Mouse (Mus musculus) intestine, embryonic 15.5 days (tissue): ENCODE results near the gene Smg6. TPM values are rescaled to one million over a fixed set of nuclear protein-coding genes. Genes with fewer than 3 reads are reported as not detected.
"Not testable (repeated sequence)": the region's sequence is repeated elsewhere in the genome, so short reads cannot be mapped to it uniquely, and the experiment has no call there.

ENCODE experiments used
- ATAC-seq: fragments of 200-750 bp; cut with Nextera tagmentation; 2 replicates; pipeline ENCODE4 v1.8.0; 2017; ENCODE audit warnings: moderate TSS enrichment, moderate library complexity
- H3K27ac ChIP-seq: fragments of 300-500 bp; sonication (generic); 2 replicates; pipeline ENCODE4 v1.5.1; 2015; ENCODE audit warnings: mild to moderate bottlenecking, inconsistent platforms
- H3K27me3 ChIP-seq: fragments of 300-500 bp; sonication (generic); replicated peaks from 2 replicates; pipeline ENCODE4 v1.6.1; 2015; ENCODE audit warnings: inconsistent platforms
- H3K36me3 ChIP-seq: fragments of 300-500 bp; sonication (generic); 2 replicates; pipeline ENCODE4 v1.6.1; 2015; ENCODE audit warnings: inconsistent platforms
- H3K4me1 ChIP-seq: fragments of 300-500 bp; sonication (generic); replicated peaks from 2 replicates; pipeline ENCODE4 v1.6.1; 2015; ENCODE audit warnings: inconsistent platforms
- H3K4me2 ChIP-seq: fragments of 300-500 bp; sonication (generic); replicated peaks from 2 replicates; pipeline ENCODE4 v1.6.1; 2015; ENCODE audit warnings: mild to moderate bottlenecking, inconsistent platforms
- H3K4me3 ChIP-seq: fragments of 300-500 bp; sonication (generic); replicated peaks from 2 replicates; pipeline ENCODE4 v1.5.1; 2015; ENCODE audit warnings: inconsistent platforms
- H3K9ac ChIP-seq: fragments of 300-500 bp; sonication (generic); 2 replicates; pipeline ENCODE4 v1.6.1; 2015; ENCODE audit warnings: inconsistent platforms
- H3K9me3 ChIP-seq: fragments of 300-500 bp; sonication (generic); 2 replicates; pipeline ENCODE4 v1.6.1; 2016; ENCODE audit warnings: inconsistent platforms
- WGBS: fragments of 180-500 bp; shearing (Covaris S2); methylation state at CpG from one replicate; pipeline ENCODE4 v1.1.7; 2015; 5-methylcytosine and 5-hydroxymethylcytosine counted together
- polyA plus RNA-seq: library from polyadenylated mRNA; unstranded; fragments of >200 nt; fragmentation: Nextera tagmentation; extraction: Ambion mirVana; gene quantifications from 2 replicates; pipeline ENCODE4 v1.2.1, GENCODE M21; 2015

Smg6 gene
- polyA plus RNA-seq, 1 experiment from 2014 or later = 12.4 TPM

GRCm38 (mm10) chr11:75009537-75009936 lies 83.9 kb downstream of the Smg6 start:
- not testable (repeated sequence) for H3K27me3 ChIP-seq, H3K9me3 ChIP-seq, H3K4me2 ChIP-seq, H3K27ac ChIP-seq, H3K36me3 ChIP-seq, H3K4me3 ChIP-seq, ATAC-seq, H3K9ac ChIP-seq
- 86% methylated on average over 2 of the region's 2 CpGs for WGBS
- H3K4me1 ChIP-seq = peaks cover 16% of the 10 kb centered on the region

- H3K4me2 ChIP-seq = no peak overlapping the region
- 32% methylated on average over 12 of the region's 12 CpGs for WGBS
Observed at GRCm38 (mm10) chr11:75012997-75013694, 87.5 kb downstream of the Smg6 start.

GRCm38 (mm10) chr11:75013764-75014695 lies 88.4 kb downstream of the Smg6 start:
- Histone ChIP-seq H3K4me2 (no peak overlapping the region), H3K27me3 (no peaks in the 10 kb centered on the region), H3K27ac (peak overlapping the region; percentile 87), H3K4me1 (peaks cover 21% of the 10 kb centered on the region), H3K9me3 (no peaks in the 10 kb centered on the region), H3K4me3 (no peak overlapping the region), H3K9ac (no peak overlapping the region), H3K36me3 (no peaks in the 10 kb centered on the region)
- 62% methylated on average over 12 of the region's 12 CpGs for WGBS
- ATAC-seq = peak; percentile 52

More at GRCm38 (mm10) chr11:75012997-75013694, 87.5 kb downstream of the Smg6 start:
- peak overlapping the region; percentile 87 for H3K27ac ChIP-seq
- peaks cover 21% of the 10 kb centered on the region for H3K4me1 ChIP-seq
- no peaks in the 10 kb centered on the region for H3K9me3 ChIP-seq
- no peaks in the 10 kb centered on the region for H3K27me3 ChIP-seq
- no peak overlapping the region for H3K4me3 ChIP-seq
- no peak overlapping the region for H3K9ac ChIP-seq
- H3K36me3 ChIP-seq = no peaks in the 10 kb centered on the region
- ATAC-seq = peak; percentile 90

GRCm38 (mm10) chr11:75014816-75015215 lies 89.2 kb downstream of the Smg6 start:
- no peak overlapping the region for H3K9ac ChIP-seq
- H3K27ac ChIP-seq = peak overlapping the region; percentile 87
- WGBS = 64% methylated on average over 4 of the region's 4 CpGs

GRCm38 (mm10) chr11:75015453-75015871 lies 89.8 kb downstream of the Smg6 start:
- Histone ChIP-seq H3K4me1 (peaks cover 21% of the 10 kb centered on the region), H3K4me3 (no peak overlapping the region), H3K36me3 (no peaks in the 10 kb centered on the region), H3K27ac (peak overlapping the region; percentile 87), H3K4me2 (no peak overlapping the region), H3K9ac (no peak overlapping the region), H3K9me3 (no peaks in the 10 kb centered on the region), H3K27me3 (no peaks in the 10 kb centered on the region)
- ATAC-seq = no peak
- 59% methylated on average over 7 of the region's 7 CpGs for WGBS

More at GRCm38 (mm10) chr11:75014816-75015215, 89.2 kb downstream of the Smg6 start:
- no peak overlapping the region for H3K4me3 ChIP-seq
- no peaks in the 10 kb centered on the region for H3K9me3 ChIP-seq
- H3K4me2 ChIP-seq = no peak overlapping the region
- H3K4me1 ChIP-seq = peaks cover 21% of the 10 kb centered on the region
- no peaks in the 10 kb centered on the region for H3K36me3 ChIP-seq
- no peak for ATAC-seq
- no peaks in the 10 kb centered on the region for H3K27me3 ChIP-seq

GRCm38 (mm10) chr11:75016309-75016860 lies 90.8 kb downstream of the Smg6 start:
- WGBS = 67% methylated on average over 5 of the region's 5 CpGs
- no peaks in the 10 kb centered on the region for H3K36me3 ChIP-seq

GRCm38 (mm10) chr11:75017831-75018230 lies 92.2 kb downstream of the Smg6 start:
- Histone ChIP-seq H3K4me1 (peaks cover 14% of the 10 kb centered on the region), H3K36me3 (no peaks in the 10 kb centered on the region), H3K9ac (no peak overlapping the region), H3K27ac (no peak overlapping the region), H3K4me3 (no peak overlapping the region), H3K9me3 (no peaks in the 10 kb centered on the region), H3K4me2 (no peak overlapping the region), H3K27me3 (no peaks in the 10 kb centered on the region)
- 44% methylated on average over 2 of the region's 2 CpGs for WGBS
- no peak for ATAC-seq

More at GRCm38 (mm10) chr11:75016309-75016860, 90.8 kb downstream of the Smg6 start:
- Histone ChIP-seq H3K27me3 (no peaks in the 10 kb centered on the region), H3K4me1 (peaks cover 21% of the 10 kb centered on the region), H3K4me3 (no peak overlapping the region), H3K4me2 (no peak overlapping the region), H3K9ac (no peak overlapping the region), H3K9me3 (no peaks in the 10 kb centered on the region), H3K27ac (no peak overlapping the region)
- ATAC-seq = no peak

GRCm38 (mm10) chr11:75026977-75027376 lies 101.4 kb downstream of the Smg6 start:
- no peak overlapping the region for H3K4me2 ChIP-seq
- peaks cover 7% of the 10 kb centered on the region; the same call in 1 of the 2 replicates for H3K4me1 ChIP-seq
- no peak for ATAC-seq
- 59% methylated on average over 3 of the region's 3 CpGs for WGBS
- no peaks in the 10 kb centered on the region for H3K9me3 ChIP-seq
- no peaks in the 10 kb centered on the region for H3K36me3 ChIP-seq
- no peaks in the 10 kb centered on the region for H3K27me3 ChIP-seq
- no peak overlapping the region for H3K9ac ChIP-seq
- H3K4me3 ChIP-seq = no peak overlapping the region
- H3K27ac ChIP-seq = no peak overlapping the region

- Histone ChIP-seq H3K36me3 (no peaks in the 10 kb centered on the region), H3K27me3 (no peaks in the 10 kb centered on the region), H3K4me1 (peaks cover 7% of the 10 kb centered on the region; the same call in 1 of the 2 replicates), H3K9ac (no peak overlapping the region), H3K9me3 (no peaks in the 10 kb centered on the region), H3K27ac (no peak overlapping the region), H3K4me2 (no peak overlapping the region), H3K4me3 (no peak overlapping the region)
- no peak for ATAC-seq
- WGBS = 67% methylated on average over 2 of the region's 2 CpGs
Observed at GRCm38 (mm10) chr11:75027616-75028015, 102.0 kb downstream of the Smg6 start.

GRCm38 (mm10) chr11:75031251-75031650 lies 105.6 kb downstream of the Smg6 start:
- H3K27ac ChIP-seq = no peak overlapping the region
- H3K4me3 ChIP-seq = no peak overlapping the region
- H3K27me3 ChIP-seq = no peaks in the 10 kb centered on the region
- ATAC-seq = no peak
- no peaks in the 10 kb centered on the region for H3K9me3 ChIP-seq
- H3K4me1 ChIP-seq = peaks cover 10% of the 10 kb centered on the region; the same call in 1 of the 2 replicates
- no peaks in the 10 kb centered on the region for H3K36me3 ChIP-seq
- no peak overlapping the region for H3K4me2 ChIP-seq
- H3K9ac ChIP-seq = no peak overlapping the region
- WGBS = 41% methylated on average over 2 of the region's 2 CpGs

- Histone ChIP-seq H3K9ac (no peak overlapping the region), H3K4me1 (peaks cover 10% of the 10 kb centered on the region; the same call in 1 of the 2 replicates), H3K27ac (peak overlapping the region; percentile 59; the same call in 1 of the 2 replicates), H3K27me3 (no peaks in the 10 kb centered on the region), H3K4me2 (no peak overlapping the region), H3K4me3 (no peak overlapping the region), H3K9me3 (no peaks in the 10 kb centered on the region), H3K36me3 (no peaks in the 10 kb centered on the region)
- WGBS = 68% methylated on average over 2 of the region's 2 CpGs
- ATAC-seq = no peak
Observed at GRCm38 (mm10) chr11:75032946-75033345, 107.3 kb downstream of the Smg6 start.

- no peaks in the 10 kb centered on the region for H3K9me3 ChIP-seq
- 42% methylated on average over 5 of the region's 5 CpGs for WGBS
- no peaks in the 10 kb centered on the region for H3K27me3 ChIP-seq
- peak overlapping the region; percentile 59; the same call in 1 of the 2 replicates for H3K27ac ChIP-seq
- H3K36me3 ChIP-seq = no peaks in the 10 kb centered on the region
- H3K9ac ChIP-seq = no peak overlapping the region
- no peak overlapping the region for H3K4me3 ChIP-seq
- H3K4me2 ChIP-seq = no peak overlapping the region
- peaks cover 10% of the 10 kb centered on the region; the same call in 1 of the 2 replicates for H3K4me1 ChIP-seq
- peak; percentile 41; the same call in 1 of the 2 replicates for ATAC-seq
Observed at GRCm38 (mm10) chr11:75033581-75034067, 108.0 kb downstream of the Smg6 start.
